Mouse (Mus musculus): ENCODE measurements around the gene Ntrk2. TPM values are rescaled to one million over a fixed set of nuclear protein-coding genes. Genes with fewer than 3 reads are reported as not detected.

Ntrk2 gene
- polyA plus RNA-seq, 1 experiment from 2014 or later, result 0.27 TPM

DNA sequence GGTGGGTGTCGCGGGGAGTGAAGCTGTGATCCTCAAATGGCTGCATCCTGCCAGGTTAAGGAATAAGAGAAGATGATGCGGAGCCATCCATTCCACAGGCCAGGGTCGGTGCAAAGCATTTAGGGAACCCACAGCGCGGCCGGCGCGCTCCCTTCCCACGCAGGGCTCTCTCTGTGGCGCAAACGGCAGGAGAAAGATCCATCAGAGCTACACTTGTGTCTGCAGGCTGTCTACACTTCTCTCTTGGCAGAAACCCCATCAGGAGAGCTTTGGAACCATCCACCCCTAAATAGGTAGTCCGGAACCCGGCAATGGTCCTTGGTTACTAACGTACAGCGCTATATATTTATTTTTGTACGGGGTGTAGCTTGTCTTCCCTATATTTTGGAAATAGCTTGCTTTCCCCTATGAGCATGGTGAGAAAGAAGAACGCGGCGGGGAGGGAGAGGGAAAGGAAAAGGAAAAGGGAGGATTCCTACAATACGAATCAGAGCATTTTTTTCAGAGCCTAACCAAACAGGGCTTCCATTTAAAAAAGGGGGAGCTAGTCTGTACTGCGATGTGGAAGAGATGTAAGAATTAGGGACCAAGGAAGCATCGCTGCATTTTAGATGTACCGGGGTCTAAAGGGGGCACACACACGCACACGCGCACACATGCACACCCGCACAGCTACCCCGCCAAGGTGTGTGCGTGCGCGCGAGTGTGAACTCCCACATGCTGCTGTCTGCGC, 693 bp downstream of the Ntrk2 start:
- Histone ChIP-seq H3K4me3 (replicated peaks) (peak overlapping the region; percentile 42), H3K4me2 (peak overlapping the region; percentile 60), H3K9ac (no peak overlapping the region), H3K27me3 (peaks cover 50% of the 10 kb centered on the region), H3K4me1 (replicated peaks) (no peaks in the 10 kb centered on the region), H3K9me3 (replicated peaks) (peaks cover 3% of the 10 kb centered on the region; the same call in 1 of the 2 replicates), H3K36me3 (no peaks in the 10 kb centered on the region), H3K27ac (no peak overlapping the region)
- ATAC-seq (ENCODE audit: low read depth) (no peak), DNase-seq (no peak)
- 2% methylated on average over 34 of the region's 34 CpGs for WGBS (ENCODE audit: insufficient replicate concordance)

DNA sequence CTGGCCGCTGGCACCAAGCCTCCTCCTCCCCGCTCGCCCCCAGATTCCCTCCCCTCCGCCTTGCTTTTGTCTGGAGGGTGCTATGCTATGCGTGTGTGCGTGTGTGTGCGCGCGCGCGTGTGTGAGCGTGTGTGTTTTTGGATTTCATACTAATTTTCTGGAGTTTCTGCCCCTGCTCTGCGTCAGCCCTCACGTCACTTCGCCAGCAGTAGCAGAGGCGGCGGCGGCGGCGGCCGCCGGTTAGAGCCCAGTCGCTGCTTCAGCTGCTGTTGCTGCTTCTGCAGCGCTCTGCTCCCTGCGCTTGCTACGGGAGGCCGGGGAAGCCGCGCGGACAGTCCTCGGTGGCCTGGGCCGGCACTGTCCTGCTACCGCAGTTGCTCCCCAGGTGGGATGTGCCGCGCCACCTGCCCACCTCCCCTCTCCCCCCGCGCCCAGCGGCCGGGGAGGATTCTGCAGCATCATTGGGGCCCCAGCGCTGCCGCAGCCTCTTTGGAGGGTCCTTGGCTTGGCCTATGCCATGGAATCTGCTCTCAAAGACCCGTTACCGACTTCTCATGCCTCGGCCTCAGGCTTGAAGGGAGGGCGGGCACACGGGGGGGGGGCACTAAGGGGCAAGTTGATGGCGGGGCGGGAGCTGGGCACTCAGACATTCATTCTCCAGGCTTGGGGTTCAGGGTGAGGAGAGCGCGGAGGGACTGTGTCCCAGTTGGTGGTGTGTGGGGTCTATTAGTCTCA, 1.4 kb downstream of the Ntrk2 start:
- Histone ChIP-seq H3K4me1 (replicated peaks) (no peaks in the 10 kb centered on the region), H3K9me3 (replicated peaks) (peaks cover 3% of the 10 kb centered on the region; the same call in 1 of the 2 replicates), H3K4me3 (replicated peaks) (peak overlapping the region; percentile 42), H3K36me3 (no peaks in the 10 kb centered on the region), H3K27me3 (peaks cover 50% of the 10 kb centered on the region), H3K9ac (no peak overlapping the region), H3K27ac (no peak overlapping the region), H3K4me2 (peak overlapping the region; percentile 60)
- ATAC-seq (ENCODE audit: low read depth) (no peak), DNase-seq (no peak)
- WGBS (ENCODE audit: insufficient replicate concordance), result 2% methylated on average over 50 of the region's 50 CpGs

DNA sequence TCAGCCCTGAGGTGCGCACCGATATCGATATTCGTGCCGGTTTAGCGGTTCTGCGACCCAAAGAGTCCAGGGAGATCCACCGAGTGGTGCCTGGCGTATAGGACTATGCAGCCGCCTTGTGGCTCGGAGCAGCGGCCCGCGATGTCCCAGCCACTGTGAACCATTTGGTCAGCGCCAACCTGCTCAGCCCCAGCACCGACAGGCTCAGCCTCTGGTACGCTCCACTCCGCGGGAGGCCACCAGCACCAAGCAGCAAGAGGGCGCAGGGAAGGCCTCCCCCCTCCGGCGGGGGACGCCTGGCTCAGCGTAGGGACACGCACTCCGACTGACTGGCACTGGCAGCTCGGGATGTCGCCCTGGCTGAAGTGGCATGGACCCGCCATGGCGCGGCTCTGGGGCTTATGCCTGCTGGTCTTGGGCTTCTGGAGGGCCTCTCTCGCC, 2.0 kb downstream of the Ntrk2 start:
- no peak for DNase-seq
- Histone ChIP-seq H3K27me3 (peaks cover 50% of the 10 kb centered on the region), H3K27ac (no peak overlapping the region), H3K4me1 (replicated peaks) (no peaks in the 10 kb centered on the region), H3K36me3 (no peaks in the 10 kb centered on the region), H3K4me3 (replicated peaks) (0 out of 2 replicates have a peak overlapping the region, but pooled peaks have one; percentile 11), H3K4me2 (peak overlapping the region; percentile 60), H3K9me3 (replicated peaks) (peaks cover 2% of the 10 kb centered on the region; the same call in 1 of the 2 replicates), H3K9ac (no peak overlapping the region)
- 2% methylated on average over 32 of the region's 32 CpGs for WGBS (ENCODE audit: insufficient replicate concordance)
- no peak for ATAC-seq (ENCODE audit: low read depth)

DNA sequence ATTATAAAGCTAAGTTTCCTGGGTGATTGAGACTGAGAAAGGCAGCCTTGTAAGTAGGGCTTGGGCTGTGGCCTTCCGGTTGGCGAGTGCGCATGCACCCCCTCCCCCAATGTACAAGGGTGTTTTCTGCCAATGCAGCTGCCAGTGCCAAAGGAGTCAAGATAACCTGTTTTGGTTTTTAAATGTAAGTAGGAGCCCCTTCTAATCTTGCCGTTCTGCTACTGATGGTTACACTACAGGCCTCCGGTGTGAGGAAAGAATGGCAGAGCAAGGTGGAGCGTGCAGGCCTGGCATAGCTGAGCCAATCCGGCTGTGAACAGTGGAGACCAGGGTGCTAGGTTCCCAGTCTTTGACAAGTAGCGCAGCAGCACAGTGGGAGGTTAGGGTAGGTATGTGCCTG, 3.6 kb downstream of the Ntrk2 start:
- DNase-seq (no peak), ATAC-seq (ENCODE audit: low read depth) (no peak)
- Histone ChIP-seq H3K4me1 (replicated peaks) (no peaks in the 10 kb centered on the region), H3K36me3 (no peaks in the 10 kb centered on the region), H3K4me3 (replicated peaks) (no peak overlapping the region), H3K4me2 (no peak overlapping the region), H3K9me3 (replicated peaks) (no peaks in the 10 kb centered on the region), H3K27ac (no peak overlapping the region), H3K9ac (no peak overlapping the region), H3K27me3 (peaks cover 50% of the 10 kb centered on the region)
- WGBS (ENCODE audit: insufficient replicate concordance), result 72% methylated on average over 8 of the region's 8 CpGs

DNA sequence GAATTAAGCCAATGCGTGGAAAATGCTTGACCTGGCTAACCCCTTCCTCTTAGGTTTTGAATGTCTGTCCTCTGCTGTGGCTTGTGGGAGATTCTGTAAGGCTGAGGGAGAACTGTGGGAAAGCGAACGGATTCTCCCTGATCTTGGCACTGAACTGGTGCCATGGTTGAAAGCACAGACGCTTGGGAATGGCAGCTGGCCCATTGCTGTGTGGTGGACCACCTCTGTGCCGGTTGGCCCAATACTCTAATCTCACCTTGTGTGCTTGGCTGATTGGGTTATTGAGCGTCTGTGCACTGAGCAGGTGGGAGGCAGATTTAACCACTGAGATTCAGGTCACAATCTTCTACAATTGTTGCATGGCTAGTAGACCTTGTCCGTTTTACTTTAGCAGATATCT, 18.4 kb downstream of the Ntrk2 start:
- Histone ChIP-seq H3K9me3 (replicated peaks) (no peaks in the 10 kb centered on the region), H3K27me3 (no peaks in the 10 kb centered on the region), H3K4me1 (replicated peaks) (no peaks in the 10 kb centered on the region), H3K4me2 (no peak overlapping the region), H3K9ac (no peak overlapping the region), H3K27ac (no peak overlapping the region), H3K36me3 (no peaks in the 10 kb centered on the region), H3K4me3 (replicated peaks) (no peak overlapping the region)
- ATAC-seq (ENCODE audit: low read depth) (no peak), DNase-seq (no peak)
- WGBS (ENCODE audit: insufficient replicate concordance), result 66% methylated on average over 7 of the region's 7 CpGs

DNA sequence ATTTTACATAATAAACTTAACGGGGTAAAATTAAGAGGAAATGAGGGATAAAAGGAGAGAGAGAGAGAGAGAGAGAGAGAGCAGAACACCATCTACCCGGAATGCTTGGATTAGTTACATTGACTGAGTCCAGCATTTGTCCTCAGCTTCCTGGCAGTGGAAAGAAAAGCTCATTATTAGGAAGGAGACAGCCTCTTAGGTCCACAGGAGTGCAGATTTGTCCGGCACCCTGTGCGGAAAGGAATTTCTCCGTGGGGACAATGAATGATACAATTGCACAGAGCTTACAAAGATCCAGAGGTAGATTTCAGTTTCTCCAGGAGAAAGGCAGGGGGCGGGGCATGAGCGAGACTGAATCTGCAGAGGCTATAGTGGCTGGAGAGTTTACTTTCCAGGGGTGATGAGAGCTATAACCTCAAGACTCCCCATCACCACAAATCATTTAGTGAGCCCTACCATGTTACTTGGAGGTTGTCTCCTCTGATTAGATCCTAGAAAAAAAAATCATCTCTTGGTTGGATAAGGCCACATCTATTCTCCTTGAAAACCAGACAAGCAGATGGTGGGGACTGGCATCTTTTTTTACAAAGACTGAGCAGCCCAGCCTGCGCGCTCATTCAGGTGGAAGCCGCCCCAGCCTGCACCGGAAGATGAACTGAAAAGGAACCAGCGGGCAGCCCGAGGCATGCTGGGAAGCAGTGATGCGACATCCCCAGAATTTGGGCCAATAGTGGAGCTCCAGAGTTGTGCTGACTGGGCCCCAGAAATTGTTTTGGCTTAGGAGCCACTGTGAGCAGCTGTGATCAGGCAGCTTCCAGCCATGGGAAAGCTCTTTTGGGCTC, 20.2 kb downstream of the Ntrk2 start:
- no peaks in the 10 kb centered on the region for H3K27me3 ChIP-seq
- H3K9me3 ChIP-seq (replicated peaks), result no peaks in the 10 kb centered on the region
- 64% methylated on average over 14 of the region's 14 CpGs for WGBS (ENCODE audit: insufficient replicate concordance)
- ATAC-seq (ENCODE audit: low read depth) (no peak), DNase-seq (no peak)
- H3K36me3 ChIP-seq, result no peaks in the 10 kb centered on the region
- no peak overlapping the region for H3K4me3 ChIP-seq (replicated peaks)
- no peak overlapping the region for H3K9ac ChIP-seq
- H3K4me2 ChIP-seq, result no peak overlapping the region
- no peaks in the 10 kb centered on the region for H3K4me1 ChIP-seq (replicated peaks)
- H3K27ac ChIP-seq, result no peak overlapping the region

DNA sequence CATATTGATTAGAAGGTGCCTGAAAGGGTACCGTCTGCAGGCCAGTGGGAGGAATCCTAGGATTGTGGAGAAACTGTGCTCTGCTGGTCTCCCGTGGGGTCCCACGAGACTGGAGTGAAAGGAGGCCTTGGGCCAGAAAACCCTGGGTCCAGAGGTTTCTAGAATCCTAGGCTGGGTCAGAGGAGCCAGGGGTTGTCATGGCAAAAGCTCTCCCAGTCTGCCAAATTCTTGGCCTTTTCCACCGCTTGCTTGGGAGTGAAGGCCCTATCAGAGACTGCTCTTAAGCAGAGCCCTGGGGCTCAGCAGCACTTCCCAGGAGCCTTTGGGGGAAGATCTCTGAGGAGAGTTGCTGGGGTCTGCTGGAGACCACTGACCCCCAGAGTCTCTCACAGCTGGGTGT, 25.6 kb downstream of the Ntrk2 start:
- Histone ChIP-seq H3K27ac (no peak overlapping the region), H3K4me2 (no peak overlapping the region), H3K4me3 (replicated peaks) (no peak overlapping the region), H3K36me3 (no peaks in the 10 kb centered on the region), H3K27me3 (no peaks in the 10 kb centered on the region), H3K4me1 (replicated peaks) (no peaks in the 10 kb centered on the region), H3K9ac (no peak overlapping the region), H3K9me3 (replicated peaks) (no peaks in the 10 kb centered on the region)
- 52% methylated on average over 4 of the region's 4 CpGs for WGBS (ENCODE audit: insufficient replicate concordance)
- ATAC-seq (ENCODE audit: low read depth) (no peak), DNase-seq (no peak)

DNA sequence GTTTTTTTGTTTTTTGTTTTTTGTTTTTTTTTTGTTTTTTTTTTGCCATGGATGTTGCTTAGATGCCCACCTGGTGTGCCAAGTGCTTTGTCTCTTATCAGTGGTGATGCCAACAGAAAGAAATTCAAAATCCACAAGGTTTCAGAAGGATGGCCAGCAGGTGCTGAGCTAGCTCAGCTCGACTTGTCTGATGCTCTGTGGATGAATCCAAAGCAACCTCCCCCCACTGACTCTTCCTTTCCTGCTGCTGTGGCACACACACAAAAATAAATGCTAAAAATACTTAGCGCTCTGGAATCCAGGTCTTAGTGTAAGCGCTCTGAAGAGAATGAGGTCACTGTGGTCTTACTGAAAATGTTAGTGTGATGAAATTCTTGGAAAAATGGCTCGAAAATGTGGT, 28.4 kb downstream of the Ntrk2 start:
- no peak overlapping the region for H3K9ac ChIP-seq
- no peak overlapping the region for H3K27ac ChIP-seq
- H3K4me2 ChIP-seq, result no peak overlapping the region
- ATAC-seq (ENCODE audit: low read depth) (no peak), DNase-seq (no peak)
- H3K4me3 ChIP-seq (replicated peaks), result no peak overlapping the region
- H3K9me3 ChIP-seq (replicated peaks), result no peaks in the 10 kb centered on the region
- WGBS (ENCODE audit: insufficient replicate concordance), result 51% methylated on average over 4 of the region's 4 CpGs
- no peaks in the 10 kb centered on the region for H3K27me3 ChIP-seq
- H3K36me3 ChIP-seq, result no peaks in the 10 kb centered on the region
- no peaks in the 10 kb centered on the region for H3K4me1 ChIP-seq (replicated peaks)

DNA sequence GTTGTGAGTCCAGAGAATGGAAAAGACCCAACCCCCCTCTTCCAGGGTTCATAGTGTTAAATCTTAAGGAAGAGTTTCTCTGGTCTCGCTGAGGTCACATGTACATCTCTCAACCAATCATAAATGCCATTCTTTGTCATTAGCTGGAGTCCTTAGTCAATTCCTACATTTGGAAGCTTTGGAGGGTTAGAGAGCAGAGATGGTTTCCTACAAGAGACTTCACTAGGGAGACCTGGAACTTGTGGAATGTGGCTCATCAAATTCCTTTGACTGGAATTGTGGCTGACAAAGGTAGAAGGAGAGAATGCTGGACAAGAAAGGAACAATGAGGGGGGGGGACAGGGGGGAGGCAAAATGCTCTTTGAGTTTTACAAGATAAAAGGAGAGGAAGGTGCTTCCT, 30.5 kb downstream of the Ntrk2 start:
- Histone ChIP-seq H3K27me3 (no peaks in the 10 kb centered on the region), H3K36me3 (no peaks in the 10 kb centered on the region), H3K9ac (no peak overlapping the region), H3K27ac (no peak overlapping the region), H3K4me2 (no peak overlapping the region), H3K9me3 (replicated peaks) (no peaks in the 10 kb centered on the region), H3K4me3 (replicated peaks) (no peak overlapping the region), H3K4me1 (replicated peaks) (no peaks in the 10 kb centered on the region)
- ATAC-seq (ENCODE audit: low read depth) (no peak), DNase-seq (no peak)
- WGBS (ENCODE audit: insufficient replicate concordance), result 64% methylated on average over 1 of the region's 1 CpGs

DNA sequence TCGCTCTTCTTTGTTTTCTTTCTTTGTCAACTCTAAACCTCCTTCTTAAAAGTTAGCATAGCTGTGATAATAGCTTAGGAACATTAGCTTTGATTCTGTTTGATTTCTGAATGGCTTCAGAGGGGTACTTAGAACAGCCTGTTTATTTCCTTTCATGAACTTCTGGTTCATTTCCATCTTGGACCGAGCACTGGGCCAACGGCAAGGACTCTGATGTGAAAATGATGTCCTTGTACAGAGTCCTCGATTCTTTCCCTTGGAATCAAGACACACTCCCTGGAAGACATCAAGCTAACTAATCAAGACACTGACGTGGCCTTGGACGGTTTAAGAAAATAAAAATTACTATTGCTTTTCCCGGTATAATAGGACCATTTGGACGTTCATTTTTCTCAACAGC, 31.7 kb downstream of the Ntrk2 start:
- H3K36me3 ChIP-seq, result no peaks in the 10 kb centered on the region
- no peak for ATAC-seq (ENCODE audit: low read depth)
- no peak overlapping the region for H3K4me2 ChIP-seq
- WGBS (ENCODE audit: insufficient replicate concordance), result 72% methylated on average over 8 of the region's 8 CpGs
- no peaks in the 10 kb centered on the region for H3K27me3 ChIP-seq
- H3K4me1 ChIP-seq (replicated peaks), result no peaks in the 10 kb centered on the region
- no peak overlapping the region for H3K4me3 ChIP-seq (replicated peaks)
- H3K27ac ChIP-seq, result no peak overlapping the region
- H3K9ac ChIP-seq, result no peak overlapping the region
- no peak for DNase-seq
- H3K9me3 ChIP-seq (replicated peaks), result no peaks in the 10 kb centered on the region

DNA sequence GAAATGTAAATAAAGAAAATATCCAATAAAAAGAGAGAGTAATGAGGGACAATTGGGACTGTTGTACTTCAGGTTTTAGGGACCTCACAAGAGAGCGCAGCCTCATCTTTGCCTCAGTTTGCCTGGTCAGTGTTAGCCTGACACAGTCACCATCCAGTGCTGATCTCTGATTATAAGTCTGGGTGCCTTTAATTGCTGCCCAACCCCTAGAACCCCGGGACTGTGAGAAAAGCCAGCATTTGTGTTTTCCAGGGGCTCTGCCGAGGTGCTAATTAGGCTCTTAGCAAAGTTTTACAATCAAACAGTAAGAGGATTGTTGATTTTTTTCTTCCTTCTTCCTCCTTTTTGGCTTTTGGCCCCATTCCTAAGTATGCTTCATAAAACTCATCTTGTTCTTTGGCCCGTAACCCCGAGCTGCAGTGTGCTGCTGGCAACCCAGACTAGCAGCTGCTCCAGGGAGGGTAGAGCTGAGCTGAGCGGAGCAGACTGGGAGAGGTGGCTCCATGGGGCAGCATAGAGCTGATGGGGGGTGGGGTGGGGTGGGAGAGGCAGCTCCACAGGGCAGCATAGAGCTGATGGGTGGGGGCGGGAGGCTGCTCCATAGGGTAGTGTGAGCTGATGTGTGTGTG, 34.5 kb downstream of the Ntrk2 start:
- H3K4me1 ChIP-seq (replicated peaks), result no peaks in the 10 kb centered on the region
- DNase-seq (no peak), ATAC-seq (ENCODE audit: low read depth) (no peak)
- no peak overlapping the region for H3K4me3 ChIP-seq (replicated peaks)
- no peak overlapping the region for H3K27ac ChIP-seq
- H3K4me2 ChIP-seq, result no peak overlapping the region
- no peaks in the 10 kb centered on the region for H3K27me3 ChIP-seq
- H3K9ac ChIP-seq, result no peak overlapping the region
- 29% methylated on average over 6 of the region's 7 CpGs for WGBS (ENCODE audit: insufficient replicate concordance)
- no peaks in the 10 kb centered on the region for H3K9me3 ChIP-seq (replicated peaks)
- no peaks in the 10 kb centered on the region for H3K36me3 ChIP-seq

Data from liver, embryonic 13.5 days (tissue).